Mouse (Mus musculus): ENCODE measurements around the gene Pfn4. TPM values are rescaled to one million over a fixed set of nuclear protein-coding genes. Genes with fewer than 3 reads are reported as not detected.
A peak's percentile ranks its signal among the peaks of the same experiment; 100 is the strongest.
"Not testable (repeated sequence)": the region's sequence is repeated elsewhere in the genome, so short reads cannot be mapped to it uniquely, and the experiment has no call there.

Pfn4 gene
- polyA plus RNA-seq, 1 experiment from 2014 or later: 3.0 TPM

DNA sequence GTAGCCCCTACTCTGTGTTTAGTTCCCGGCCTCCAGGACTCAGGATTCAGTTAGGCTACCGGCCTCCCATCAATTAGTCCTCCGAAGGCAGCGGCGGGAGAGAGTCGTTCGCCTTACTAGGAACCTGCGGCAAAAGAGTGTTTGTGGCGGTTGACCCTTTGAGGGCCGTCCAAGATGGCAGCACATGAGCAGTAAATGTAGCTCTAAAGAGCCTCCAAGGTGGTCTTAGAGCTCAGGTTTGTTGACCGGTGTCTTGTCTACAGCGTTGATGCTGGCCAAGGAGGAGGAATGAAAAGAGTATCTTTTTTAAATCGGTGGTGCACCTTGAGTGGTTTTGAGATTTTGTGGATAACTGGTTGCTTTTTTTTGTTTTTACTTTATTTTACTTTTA, 506 bp downstream of the Pfn4 start:
- DNase-seq (ENCODE audit: low spot score): no peak
- H3K9me3 ChIP-seq: no peaks in the 10 kb centered on the region
- WGBS: 21% methylated on average over 13 of the region's 13 CpGs

DNA sequence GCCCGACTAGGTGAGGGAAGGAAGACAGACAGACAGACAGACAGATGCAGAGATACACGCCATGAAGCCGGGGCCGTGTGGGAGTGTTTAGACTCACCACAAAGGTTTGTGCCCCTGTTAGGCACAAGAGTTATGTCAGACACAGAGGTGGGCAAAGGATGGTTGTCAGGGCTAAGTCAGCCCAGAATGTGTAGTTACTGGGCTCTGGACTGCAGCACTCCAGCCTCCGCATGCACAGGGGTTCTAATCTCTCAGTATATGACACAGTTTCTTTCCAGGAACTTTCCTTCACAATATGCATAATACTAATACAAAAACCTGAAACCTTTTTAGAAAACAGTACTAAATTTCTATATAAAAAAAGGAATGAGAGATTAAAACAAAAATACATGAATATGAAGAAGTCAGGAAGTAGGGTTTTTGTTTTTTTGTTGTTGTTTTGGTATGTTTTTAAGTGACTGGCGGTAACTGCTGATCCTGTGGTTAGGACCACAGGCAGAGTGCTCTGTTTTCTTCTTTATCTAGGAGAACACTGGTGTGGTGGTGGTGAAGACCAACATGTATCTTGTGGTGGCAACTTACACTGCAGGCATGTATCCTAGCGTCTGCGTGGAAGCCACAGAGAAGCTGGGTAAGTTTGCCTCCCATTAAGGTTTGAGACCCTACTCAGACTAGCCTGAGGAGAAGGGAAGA, 6.2 kb downstream of the Pfn4 start:
- Histone ChIP-seq H3K9me3 (no peaks in the 10 kb centered on the region), H3K4me3 (no peak overlapping the region), H3K27me3 (ENCODE audit: insufficient read depth, poor library complexity, severe bottlenecking) (no peaks in the 10 kb centered on the region), H3K36me3 (no peaks in the 10 kb centered on the region), H3K27ac (no peak overlapping the region), H3K4me1 (replicated peaks) (no peaks in the 10 kb centered on the region)
- no peak for DNase-seq (ENCODE audit: low spot score)
- 91% methylated on average over 8 of the region's 8 CpGs for WGBS

More for the DNA sequence above, 506 bp downstream of the Pfn4 start:
- Histone ChIP-seq H3K27ac (peak overlapping the region; percentile 96), H3K4me3 (peak overlapping the region; percentile 77), H3K36me3 (no peaks in the 10 kb centered on the region), H3K27me3 (ENCODE audit: insufficient read depth, poor library complexity, severe bottlenecking) (no peaks in the 10 kb centered on the region), H3K4me1 (replicated peaks) (peaks cover 7% of the 10 kb centered on the region; the same call in 1 of the 2 replicates)

GRCm38 (mm10) chr12:4775588-4775949, 6.7 kb downstream of the Pfn4 start:
- WGBS: 79% methylated on average over 9 of the region's 9 CpGs
- no peaks in the 10 kb centered on the region for H3K4me1 ChIP-seq (replicated peaks)
- no peak for DNase-seq (ENCODE audit: low spot score)
- H3K9me3 ChIP-seq: no peaks in the 10 kb centered on the region
- H3K36me3 ChIP-seq: no peaks in the 10 kb centered on the region
- no peaks in the 10 kb centered on the region for H3K27me3 ChIP-seq (ENCODE audit: insufficient read depth, poor library complexity, severe bottlenecking)
- no peak overlapping the region for H3K4me3 ChIP-seq
- no peak overlapping the region for H3K27ac ChIP-seq

- no peaks in the 10 kb centered on the region for H3K9me3 ChIP-seq
- H3K27me3 ChIP-seq (ENCODE audit: insufficient read depth, poor library complexity, severe bottlenecking): no peaks in the 10 kb centered on the region
- 91% methylated on average over 6 of the region's 6 CpGs for WGBS
- no peaks in the 10 kb centered on the region for H3K4me1 ChIP-seq (replicated peaks)
- no peak for DNase-seq (ENCODE audit: low spot score)
- H3K4me3 ChIP-seq: no peak overlapping the region
- no peak overlapping the region for H3K27ac ChIP-seq
- no peaks in the 10 kb centered on the region for H3K36me3 ChIP-seq
Observed at GRCm38 (mm10) chr12:4777734-4778133, 8.9 kb downstream of the Pfn4 start.

GRCm38 (mm10) chr12:4780245-4780644, 11.4 kb downstream of the Pfn4 start:
- H3K9me3 ChIP-seq: no peaks in the 10 kb centered on the region
- DNase-seq (ENCODE audit: low spot score): no peak
- H3K27ac ChIP-seq: no peak overlapping the region
- no peaks in the 10 kb centered on the region for H3K27me3 ChIP-seq (ENCODE audit: insufficient read depth, poor library complexity, severe bottlenecking)
- H3K4me3 ChIP-seq: no peak overlapping the region
- H3K36me3 ChIP-seq: no peaks in the 10 kb centered on the region
- WGBS: 70% methylated on average over 2 of the region's 2 CpGs
- H3K4me1 ChIP-seq (replicated peaks): no peaks in the 10 kb centered on the region

DNA sequence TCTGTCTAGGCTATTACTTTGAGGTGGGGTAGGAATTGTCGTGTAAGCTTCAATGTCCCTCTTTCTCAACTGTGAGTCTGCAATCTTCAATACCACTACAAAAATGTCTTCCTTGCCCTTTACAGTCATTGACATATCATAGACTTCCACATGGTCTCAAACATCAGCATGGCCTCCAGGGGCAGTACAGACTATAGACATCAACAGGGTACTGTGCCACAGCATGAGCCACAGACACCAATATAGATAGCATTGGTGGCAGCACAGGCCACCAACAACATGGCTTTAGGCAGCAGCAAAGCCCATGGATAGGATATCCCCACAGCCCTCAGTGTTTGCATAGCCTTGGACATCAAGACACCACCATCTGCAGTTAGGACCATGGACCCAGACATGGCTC, 12.4 kb downstream of the Pfn4 start:
- H3K4me3 ChIP-seq: no peak overlapping the region
- 96% methylated on average over 1 of the region's 1 CpGs for WGBS
- no peak for DNase-seq (ENCODE audit: low spot score)
- H3K9me3 ChIP-seq: no peaks in the 10 kb centered on the region
- no peak overlapping the region for H3K27ac ChIP-seq
- H3K36me3 ChIP-seq: no peaks in the 10 kb centered on the region
- no peaks in the 10 kb centered on the region for H3K4me1 ChIP-seq (replicated peaks)
- H3K27me3 ChIP-seq (ENCODE audit: insufficient read depth, poor library complexity, severe bottlenecking): no peaks in the 10 kb centered on the region

GRCm38 (mm10) chr12:4781725-4782404, 13.0 kb downstream of the Pfn4 start:
- H3K4me3 ChIP-seq; H3K36me3 ChIP-seq; H3K27me3 ChIP-seq (ENCODE audit: insufficient read depth, poor library complexity, severe bottlenecking); H3K4me1 ChIP-seq (replicated peaks); DNase-seq (ENCODE audit: low spot score); H3K9me3 ChIP-seq; H3K27ac ChIP-seq: not testable (repeated sequence)
- WGBS: 92% methylated on average over 9 of the region's 9 CpGs

DNA sequence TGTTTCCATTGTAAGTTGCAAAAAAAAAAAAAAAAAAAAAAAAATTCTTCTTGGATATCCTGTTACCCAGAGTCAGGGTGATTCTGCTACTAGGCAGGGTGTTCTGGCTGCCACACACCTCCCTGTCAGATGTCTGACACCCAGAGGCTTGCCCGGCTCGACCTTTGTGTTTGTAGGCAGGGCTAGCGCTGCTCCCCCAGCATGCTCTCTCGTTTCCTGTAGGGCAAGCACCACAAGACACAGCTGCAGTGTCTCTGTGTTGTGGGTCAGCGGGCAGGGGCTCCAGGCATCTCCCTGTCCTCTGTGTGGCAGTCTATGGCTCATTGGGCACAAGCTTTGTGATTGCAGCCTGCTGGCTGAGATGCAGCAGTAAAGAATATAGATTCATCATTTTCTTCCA, 14.8 kb downstream of the Pfn4 start:
- Histone ChIP-seq H3K4me1 (replicated peaks) (no peaks in the 10 kb centered on the region), H3K9me3 (no peaks in the 10 kb centered on the region), H3K27ac (no peak overlapping the region), H3K27me3 (ENCODE audit: insufficient read depth, poor library complexity, severe bottlenecking) (no peaks in the 10 kb centered on the region), H3K4me3 (no peak overlapping the region), H3K36me3 (no peaks in the 10 kb centered on the region)
- 42% methylated on average over 5 of the region's 5 CpGs for WGBS
- DNase-seq (ENCODE audit: low spot score): no peak

- no peaks in the 10 kb centered on the region for H3K36me3 ChIP-seq
- H3K27ac ChIP-seq: no peak overlapping the region
- WGBS: 86% methylated on average over 2 of the region's 2 CpGs
- H3K4me1 ChIP-seq (replicated peaks): no peaks in the 10 kb centered on the region
- DNase-seq (ENCODE audit: low spot score): no peak
- no peaks in the 10 kb centered on the region for H3K9me3 ChIP-seq
- no peak overlapping the region for H3K4me3 ChIP-seq
- no peaks in the 10 kb centered on the region for H3K27me3 ChIP-seq (ENCODE audit: insufficient read depth, poor library complexity, severe bottlenecking)
Observed at GRCm38 (mm10) chr12:4784466-4784865, 15.6 kb downstream of the Pfn4 start.

DNA sequence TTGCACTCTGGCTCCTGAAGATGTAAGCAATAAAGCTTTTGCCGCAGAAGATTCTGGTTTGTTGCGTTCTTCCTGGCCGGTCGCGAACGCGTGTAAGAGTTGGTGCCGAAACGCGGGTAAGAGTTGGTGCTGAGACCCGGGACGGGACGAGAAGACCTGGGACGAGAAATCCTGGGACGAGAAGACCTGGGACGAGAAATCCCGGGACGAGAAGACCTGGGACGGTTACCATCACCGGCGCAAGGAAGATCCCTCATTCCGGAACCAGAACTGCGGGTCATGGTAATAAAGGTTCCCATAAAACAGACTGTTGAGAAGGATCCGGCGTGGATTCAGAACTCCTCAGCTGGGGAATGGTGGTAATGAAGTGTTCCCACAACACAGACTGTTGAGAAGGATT, 19.3 kb downstream of the Pfn4 start:
- DNase-seq (ENCODE audit: low spot score); H3K4me1 ChIP-seq (replicated peaks); H3K4me3 ChIP-seq; H3K36me3 ChIP-seq; H3K9me3 ChIP-seq; H3K27ac ChIP-seq; H3K27me3 ChIP-seq (ENCODE audit: insufficient read depth, poor library complexity, severe bottlenecking): not testable (repeated sequence)
- WGBS: 94% methylated on average over 25 of the region's 25 CpGs

- peak; percentile 15 for DNase-seq (ENCODE audit: low spot score)
- no peaks in the 10 kb centered on the region for H3K36me3 ChIP-seq
- no peak overlapping the region for H3K4me3 ChIP-seq
- no peaks in the 10 kb centered on the region for H3K27me3 ChIP-seq (ENCODE audit: insufficient read depth, poor library complexity, severe bottlenecking)
- no peaks in the 10 kb centered on the region for H3K9me3 ChIP-seq
- H3K27ac ChIP-seq: no peak overlapping the region
- no peaks in the 10 kb centered on the region for H3K4me1 ChIP-seq (replicated peaks)
- 76% methylated on average over 1 of the region's 1 CpGs for WGBS
Observed at GRCm38 (mm10) chr12:4793718-4794117, 24.9 kb downstream of the Pfn4 start.

DNA sequence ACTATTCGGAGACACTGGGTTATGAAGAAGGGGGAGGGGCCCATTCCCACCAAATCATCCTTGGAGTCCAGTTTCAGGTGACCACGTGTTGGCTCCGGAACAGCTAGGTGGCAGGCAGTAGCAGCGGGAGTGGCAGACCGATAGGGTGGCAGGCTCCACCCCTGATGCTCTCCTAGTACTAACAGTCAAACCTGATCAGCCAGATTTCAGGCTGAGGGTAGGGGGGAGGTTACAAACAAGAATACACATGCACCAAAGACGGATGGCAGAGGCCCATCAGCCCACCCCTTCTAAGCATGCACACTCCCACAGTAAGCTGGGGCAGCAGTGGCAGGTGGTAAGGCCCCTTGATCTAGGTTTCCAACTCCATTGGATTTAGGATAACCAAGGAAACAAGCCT, 28.6 kb downstream of the Pfn4 start:
- WGBS: 78% methylated on average over 6 of the region's 6 CpGs
- not testable (repeated sequence) for H3K27ac ChIP-seq; H3K4me3 ChIP-seq; H3K27me3 ChIP-seq (ENCODE audit: insufficient read depth, poor library complexity, severe bottlenecking); H3K4me1 ChIP-seq (replicated peaks); DNase-seq (ENCODE audit: low spot score); H3K36me3 ChIP-seq
- peaks cover 17% of the 10 kb centered on the region for H3K9me3 ChIP-seq

DNA sequence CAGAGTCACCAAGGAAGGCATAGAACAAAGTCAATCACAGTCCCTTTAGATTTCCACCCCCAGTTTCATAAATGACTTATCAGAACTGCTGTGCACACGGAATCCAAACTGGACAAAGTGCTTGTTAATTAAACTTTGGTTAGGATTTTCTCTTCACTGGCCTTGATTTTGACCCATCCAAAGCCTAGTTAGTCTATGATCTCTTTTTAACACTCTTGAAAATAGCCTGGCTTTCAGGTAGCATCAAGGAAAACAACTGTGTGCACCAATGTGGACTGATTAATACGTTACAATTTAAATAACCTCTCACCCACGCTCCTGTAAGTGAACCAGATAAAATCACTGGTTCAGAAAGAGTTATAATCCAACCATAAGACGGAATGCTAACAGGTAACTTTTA, 42.2 kb downstream of the Pfn4 start:
- Histone ChIP-seq H3K27me3 (ENCODE audit: insufficient read depth, poor library complexity, severe bottlenecking) (no peaks in the 10 kb centered on the region), H3K4me1 (replicated peaks) (no peaks in the 10 kb centered on the region), H3K36me3 (no peaks in the 10 kb centered on the region), H3K9me3 (no peaks in the 10 kb centered on the region), H3K4me3 (no peak overlapping the region), H3K27ac (no peak overlapping the region)
- DNase-seq (ENCODE audit: low spot score): no peak
- WGBS: 81% methylated on average over 4 of the region's 4 CpGs
